Mouse (Mus musculus) hindlimb bud, embryonic 11.5 days (tissue): ENCODE measurements around the gene Adam19.

Source experiments
- DNase-seq: peaks from one replicate; pipeline ENCODE4 v3.0.0-alpha.2; 2012; ENCODE audit warnings: low read depth, low spot score; ENCODE audit errors: extremely low spot score

The Adam19 gene

DNA sequence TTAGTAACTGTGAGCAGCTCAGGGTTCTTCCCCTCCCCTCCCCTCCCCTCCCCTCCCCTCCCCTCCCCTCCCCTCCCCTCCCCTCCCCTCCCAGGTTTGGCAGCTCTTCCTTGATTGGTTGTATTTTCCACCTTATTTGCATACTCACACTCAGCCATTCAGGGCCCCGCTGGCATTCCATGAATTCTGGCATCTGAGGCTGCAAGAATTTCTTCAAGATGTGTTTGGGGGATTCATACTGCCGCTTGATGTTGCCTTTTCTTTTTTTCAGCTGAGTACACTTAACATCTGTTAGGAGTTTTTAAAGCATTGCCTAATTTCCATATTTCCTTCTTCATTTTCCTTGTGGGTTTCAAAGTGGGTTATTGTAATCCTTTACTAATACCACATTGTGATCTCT, 132.5 kb downstream of the Adam19 start:
- no peak for DNase-seq

DNA sequence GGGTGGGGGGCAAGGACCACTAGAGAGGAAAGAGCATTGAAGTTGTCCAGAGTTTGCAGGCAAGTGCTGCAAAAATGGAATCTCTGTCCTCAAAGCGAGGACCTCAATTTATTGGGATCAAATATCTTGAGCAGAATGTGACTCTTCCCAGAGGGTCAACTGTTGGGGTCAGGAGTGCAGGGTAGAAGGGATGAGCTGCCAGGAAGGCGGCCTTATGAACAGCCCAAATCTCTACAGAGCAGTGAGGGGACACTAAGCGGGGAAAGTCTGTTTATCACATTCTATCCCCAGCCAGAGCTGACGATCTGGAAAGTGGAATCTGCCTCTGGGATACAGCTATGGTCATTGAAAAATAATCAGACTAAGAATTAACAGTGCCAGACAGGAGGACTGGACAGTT, 138.4 kb downstream of the Adam19 start:
- DNase-seq, result no peak
